Mouse (Mus musculus): Measurements from ENCODE around the gene Rsph1.

DNA sequence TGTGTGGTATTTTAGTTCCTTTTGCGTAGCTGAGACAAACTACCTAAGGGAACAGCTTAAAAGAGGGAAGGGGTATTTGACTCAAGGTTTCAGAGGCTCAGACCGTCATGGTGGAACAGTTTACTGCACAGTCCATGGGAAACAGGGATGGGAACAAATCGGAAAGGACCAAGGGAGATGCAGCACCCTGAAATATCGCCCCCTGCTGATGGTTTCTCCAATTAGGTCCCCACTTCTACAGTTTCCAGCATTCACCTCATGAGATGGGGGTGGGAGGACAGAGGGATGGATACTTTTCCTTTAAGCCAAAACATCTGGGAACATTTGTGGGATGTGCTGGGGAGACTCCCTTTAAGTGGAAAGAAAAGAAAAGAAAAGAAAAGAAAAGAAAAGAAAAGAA, 17.4 kb downstream of the Rsph1 start:
- TF ChIP-seq CTCF (IDR thresholded peaks at IDR 0.05; ENCODE audit: low read depth) (no peak), EP300 (IDR thresholded peaks at IDR 0.05; ENCODE audit: low read depth) (no peak)
